Mouse (Mus musculus): Measurements from ENCODE around the gene 4930447C04Rik. TPM values are rescaled to one million over a fixed set of nuclear protein-coding genes. Genes with fewer than 3 reads are reported as not detected.

4930447C04Rik gene
- polyA plus RNA-seq (2015; fragmentation: Nextera tagmentation; extraction: Ambion mirVana), result 5.0 and 6.1 TPM in 2 replicates

DNA sequence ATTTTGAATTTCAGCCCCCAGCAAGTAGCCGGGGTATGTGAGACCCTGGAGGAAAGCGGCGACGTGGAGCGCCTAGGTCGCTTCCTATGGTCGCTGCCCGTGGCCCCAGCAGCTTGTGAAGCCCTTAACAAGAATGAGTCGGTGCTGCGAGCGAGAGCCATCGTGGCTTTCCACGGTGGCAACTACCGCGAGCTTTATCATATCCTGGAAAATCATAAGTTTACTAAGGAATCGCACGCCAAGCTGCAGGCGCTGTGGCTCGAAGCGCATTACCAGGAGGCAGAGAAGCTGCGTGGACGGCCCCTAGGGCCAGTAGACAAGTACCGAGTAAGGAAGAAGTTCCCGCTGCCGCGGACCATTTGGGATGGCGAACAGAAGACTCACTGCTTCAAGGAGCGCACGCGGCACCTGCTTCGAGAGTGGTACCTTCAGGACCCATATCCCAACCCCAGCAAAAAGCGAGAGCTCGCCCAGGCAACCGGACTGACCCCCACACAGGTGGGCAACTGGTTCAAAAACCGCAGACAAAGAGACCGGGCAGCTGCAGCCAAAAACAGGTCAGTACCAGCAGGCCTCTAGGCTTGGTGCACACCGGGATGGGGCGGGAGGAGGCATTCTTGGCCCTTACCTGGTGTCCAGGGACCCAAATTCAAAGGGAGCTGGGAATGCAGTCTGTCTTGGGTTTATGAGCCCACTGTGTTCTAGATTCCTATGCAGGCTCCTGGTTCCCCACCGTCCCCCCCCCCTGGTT is at the start of gene 4930447C04Rik:
Gene 4930447C04Rik (minus strand): TSS at position 704 of the 751 bp plus-strand sequence.
- Histone ChIP-seq H3K36me3 (ENCODE audit: control insufficient read depth, insufficient read depth, low read length) (no peaks in the 10 kb centered on the region), H3K27ac (ENCODE audit: low read length) (no peak within 1 kb of the TSS), H3K9ac (ENCODE audit: low read depth, low read length) (no peak within 1 kb of the TSS), H3K27me3 (ENCODE audit: control insufficient read depth, insufficient read depth, low read depth, low read length) (peaks cover 58% of the 10 kb centered on the region), H3K4me2 (ENCODE audit: low read length) (no peak within 1 kb of the TSS; the same call in 1 of the 2 replicates), H3K9me3 (replicated peaks; ENCODE audit: control insufficient read depth, low read length, poor library complexity, severe bottlenecking) (no peaks in the 10 kb centered on the region), H3K4me3 (ENCODE audit: low read depth, low read length) (peak within 1 kb of the TSS; percentile 8; the same call in 1 of the 2 replicates), H3K4me1 (ENCODE audit: control insufficient read depth, insufficient read depth, low read length) (peaks cover 7% of the 10 kb centered on the region)
- ATAC-seq, result no peak
- under 1% methylated on average over 39 of the region's 39 CpGs for WGBS

GRCm38 (mm10) chr12:72983071-72983857 is 42.7 kb upstream of the 4930447C04Rik start:
- Histone ChIP-seq H3K9me3 (replicated peaks; ENCODE audit: control insufficient read depth, low read length, poor library complexity, severe bottlenecking) (no peaks in the 10 kb centered on the region), H3K9ac (ENCODE audit: low read depth, low read length) (no peak overlapping the region), H3K36me3 (ENCODE audit: control insufficient read depth, insufficient read depth, low read length) (no peaks in the 10 kb centered on the region), H3K27ac (ENCODE audit: low read length) (no peak overlapping the region), H3K27me3 (ENCODE audit: control insufficient read depth, insufficient read depth, low read depth, low read length) (no peaks in the 10 kb centered on the region; the same call in 1 of the 2 replicates), H3K4me2 (ENCODE audit: low read length) (no peak overlapping the region), H3K4me1 (ENCODE audit: control insufficient read depth, insufficient read depth, low read length) (no peaks in the 10 kb centered on the region), H3K4me3 (ENCODE audit: low read depth, low read length) (no peak overlapping the region)
- no peak for ATAC-seq
- WGBS, result 89% methylated on average over 8 of the region's 8 CpGs

DNA sequence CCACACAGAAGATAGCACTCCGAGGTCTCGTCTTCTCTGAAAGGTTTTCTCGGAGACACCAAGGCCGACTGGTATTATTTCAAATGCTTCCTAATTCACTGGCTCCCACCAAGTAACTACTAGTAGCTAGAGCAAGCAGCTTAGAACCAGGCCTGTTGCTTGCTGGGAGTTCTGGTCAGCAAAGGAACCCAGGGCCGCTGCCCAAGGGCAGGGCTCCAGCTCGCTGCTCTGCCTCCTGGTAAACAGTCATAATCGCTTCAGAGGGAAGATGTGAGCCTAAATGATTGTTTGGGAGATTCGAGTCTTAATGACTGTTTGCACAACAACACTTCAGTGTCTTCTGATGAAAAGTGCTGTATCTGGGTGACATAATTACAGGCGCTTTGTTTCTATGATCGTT is 42.0 kb upstream of the 4930447C04Rik start:
- 81% methylated on average over 10 of the region's 10 CpGs for WGBS
- H3K9ac ChIP-seq (ENCODE audit: low read depth, low read length), result no peak overlapping the region
- no peak overlapping the region for H3K4me2 ChIP-seq (ENCODE audit: low read length)
- no peak for ATAC-seq
- no peak overlapping the region for H3K4me3 ChIP-seq (ENCODE audit: low read depth, low read length)
- H3K27me3 ChIP-seq (ENCODE audit: control insufficient read depth, insufficient read depth, low read depth, low read length), result no peaks in the 10 kb centered on the region; the same call in 1 of the 2 replicates
- no peaks in the 10 kb centered on the region for H3K36me3 ChIP-seq (ENCODE audit: control insufficient read depth, insufficient read depth, low read length)
- no peaks in the 10 kb centered on the region for H3K9me3 ChIP-seq (replicated peaks; ENCODE audit: control insufficient read depth, low read length, poor library complexity, severe bottlenecking)
- no peaks in the 10 kb centered on the region for H3K4me1 ChIP-seq (ENCODE audit: control insufficient read depth, insufficient read depth, low read length)
- H3K27ac ChIP-seq (ENCODE audit: low read length), result no peak overlapping the region

GRCm38 (mm10) chr12:72979236-72979635 is 38.7 kb upstream of the 4930447C04Rik start:
- no peaks in the 10 kb centered on the region for H3K9me3 ChIP-seq (replicated peaks; ENCODE audit: control insufficient read depth, low read length, poor library complexity, severe bottlenecking)
- no peak for ATAC-seq
- WGBS, result 69% methylated on average over 5 of the region's 5 CpGs
- H3K4me3 ChIP-seq (ENCODE audit: low read depth, low read length), result no peak overlapping the region
- no peaks in the 10 kb centered on the region for H3K36me3 ChIP-seq (ENCODE audit: control insufficient read depth, insufficient read depth, low read length)
- peaks cover 15% of the 10 kb centered on the region for H3K27me3 ChIP-seq (ENCODE audit: control insufficient read depth, insufficient read depth, low read depth, low read length)
- H3K9ac ChIP-seq (ENCODE audit: low read depth, low read length), result no peak overlapping the region
- H3K27ac ChIP-seq (ENCODE audit: low read length), result no peak overlapping the region
- no peak overlapping the region for H3K4me2 ChIP-seq (ENCODE audit: low read length)
- peaks cover 2% of the 10 kb centered on the region; the same call in 1 of the 2 replicates for H3K4me1 ChIP-seq (ENCODE audit: control insufficient read depth, insufficient read depth, low read length)

DNA sequence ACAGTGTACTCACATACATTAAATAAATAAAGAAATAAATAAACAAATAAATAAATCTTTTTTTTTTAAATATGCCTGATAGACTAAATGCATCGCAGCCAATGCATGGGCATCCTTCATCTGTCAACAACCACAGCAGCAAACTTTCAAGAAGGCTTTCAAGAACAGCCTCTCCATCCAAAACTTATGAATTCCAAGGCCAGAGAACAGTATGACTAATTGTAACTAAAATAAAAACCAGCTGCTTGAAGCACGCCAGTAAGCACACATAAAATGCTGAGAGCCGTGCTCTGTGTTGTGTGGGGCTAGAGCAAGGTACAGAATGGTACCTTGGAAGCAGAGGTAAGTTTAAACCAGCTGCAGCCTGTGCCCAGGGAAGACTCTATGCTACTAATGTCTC is 37.3 kb upstream of the 4930447C04Rik start:
- ATAC-seq, result no peak
- H3K4me1 ChIP-seq (ENCODE audit: control insufficient read depth, insufficient read depth, low read length), result peaks cover 2% of the 10 kb centered on the region; the same call in 1 of the 2 replicates
- H3K4me3 ChIP-seq (ENCODE audit: low read depth, low read length), result no peak overlapping the region
- H3K4me2 ChIP-seq (ENCODE audit: low read length), result no peak overlapping the region
- H3K9me3 ChIP-seq (replicated peaks; ENCODE audit: control insufficient read depth, low read length, poor library complexity, severe bottlenecking), result no peaks in the 10 kb centered on the region
- H3K36me3 ChIP-seq (ENCODE audit: control insufficient read depth, insufficient read depth, low read length), result no peaks in the 10 kb centered on the region
- no peak overlapping the region for H3K27ac ChIP-seq (ENCODE audit: low read length)
- peaks cover 24% of the 10 kb centered on the region for H3K27me3 ChIP-seq (ENCODE audit: control insufficient read depth, insufficient read depth, low read depth, low read length)
- no peak overlapping the region for H3K9ac ChIP-seq (ENCODE audit: low read depth, low read length)
- 82% methylated on average over 3 of the region's 3 CpGs for WGBS

DNA sequence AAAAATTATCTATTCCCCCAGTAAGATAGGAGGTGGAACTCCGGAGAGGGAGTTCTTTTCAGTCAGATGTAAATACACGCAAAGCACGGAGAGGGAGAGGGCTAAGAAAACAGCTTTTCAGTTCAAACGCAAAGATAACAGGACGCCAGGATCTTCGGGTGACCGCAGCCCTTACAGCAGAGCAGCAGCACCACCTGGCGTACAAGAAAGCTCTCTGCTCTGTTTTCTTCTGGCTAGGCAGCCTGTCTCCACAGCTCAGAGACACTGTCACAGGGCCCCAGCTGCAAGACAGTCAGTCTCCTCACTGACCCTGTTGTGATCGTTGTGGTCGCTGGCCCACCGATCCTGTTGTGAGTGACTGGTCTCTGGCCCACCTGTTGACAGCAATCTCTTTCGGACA is 36.1 kb upstream of the 4930447C04Rik start:
- Histone ChIP-seq H3K4me1 (ENCODE audit: control insufficient read depth, insufficient read depth, low read length) (peaks cover 2% of the 10 kb centered on the region; the same call in 1 of the 2 replicates), H3K4me3 (ENCODE audit: low read depth, low read length) (no peak overlapping the region), H3K27me3 (ENCODE audit: control insufficient read depth, insufficient read depth, low read depth, low read length) (peaks cover 32% of the 10 kb centered on the region), H3K9ac (ENCODE audit: low read depth, low read length) (0 out of 2 replicates have a peak overlapping the region, but pooled peaks have one; percentile 15), H3K27ac (ENCODE audit: low read length) (no peak overlapping the region), H3K36me3 (ENCODE audit: control insufficient read depth, insufficient read depth, low read length) (no peaks in the 10 kb centered on the region), H3K9me3 (replicated peaks; ENCODE audit: control insufficient read depth, low read length, poor library complexity, severe bottlenecking) (no peaks in the 10 kb centered on the region), H3K4me2 (ENCODE audit: low read length) (peak overlapping the region; percentile 42)
- 2% methylated on average over 12 of the region's 12 CpGs for WGBS
- ATAC-seq, result peak; percentile 76

GRCm38 (mm10) chr12:72976172-72976571 is 35.6 kb upstream of the 4930447C04Rik start:
- no peak overlapping the region for H3K4me3 ChIP-seq (ENCODE audit: low read depth, low read length)

GRCm38 (mm10) chr12:72973161-72973560 is 32.6 kb upstream of the 4930447C04Rik start:
- H3K4me3 ChIP-seq (ENCODE audit: low read depth, low read length), result no peak overlapping the region
- H3K4me2 ChIP-seq (ENCODE audit: low read length), result no peak overlapping the region
- H3K27me3 ChIP-seq (ENCODE audit: control insufficient read depth, insufficient read depth, low read depth, low read length), result peaks cover 49% of the 10 kb centered on the region
- no peak overlapping the region for H3K27ac ChIP-seq (ENCODE audit: low read length)
- no peak overlapping the region for H3K9ac ChIP-seq (ENCODE audit: low read depth, low read length)
- WGBS, result 8% methylated on average over 6 of the region's 6 CpGs
- no peaks in the 10 kb centered on the region for H3K9me3 ChIP-seq (replicated peaks; ENCODE audit: control insufficient read depth, low read length, poor library complexity, severe bottlenecking)
- peaks cover 2% of the 10 kb centered on the region; the same call in 1 of the 2 replicates for H3K4me1 ChIP-seq (ENCODE audit: control insufficient read depth, insufficient read depth, low read length)
- no peak for ATAC-seq
- H3K36me3 ChIP-seq (ENCODE audit: control insufficient read depth, insufficient read depth, low read length), result no peaks in the 10 kb centered on the region

More at GRCm38 (mm10) chr12:72976172-72976571, 35.6 kb upstream of the 4930447C04Rik start:
- H3K27me3 ChIP-seq (ENCODE audit: control insufficient read depth, insufficient read depth, low read depth, low read length), result peaks cover 36% of the 10 kb centered on the region
- H3K27ac ChIP-seq (ENCODE audit: low read length), result no peak overlapping the region
- 5% methylated on average over 7 of the region's 7 CpGs for WGBS
- peak overlapping the region; percentile 42 for H3K4me2 ChIP-seq (ENCODE audit: low read length)
- H3K9me3 ChIP-seq (replicated peaks; ENCODE audit: control insufficient read depth, low read length, poor library complexity, severe bottlenecking), result no peaks in the 10 kb centered on the region
- no peak for ATAC-seq
- H3K4me1 ChIP-seq (ENCODE audit: control insufficient read depth, insufficient read depth, low read length), result peaks cover 2% of the 10 kb centered on the region; the same call in 1 of the 2 replicates
- H3K9ac ChIP-seq (ENCODE audit: low read depth, low read length), result 0 out of 2 replicates have a peak overlapping the region, but pooled peaks have one; percentile 15
- H3K36me3 ChIP-seq (ENCODE audit: control insufficient read depth, insufficient read depth, low read length), result no peaks in the 10 kb centered on the region

Data from midbrain, embryonic 16.5 days (tissue).